Comparison of ENCODE assay signal across 9 mouse cellular contexts in genomic region chr9:15034546-15035273, GRCm38 (mm10). TPM values are rescaled to one million over a fixed set of nuclear protein-coding genes. Genes with fewer than 3 reads are reported as not detected.
A peak's percentile ranks its signal among the peaks of the same experiment; 100 is the strongest.
DNase-seq lines count a peak whose midpoint lies in the region.
"Had no signal": no experiment of that assay in that cellular context is flagged by ENCODE, and none has a peak within 500 bp of the region (broad histone marks: within the 10 kb centered on the region; RNA-seq: fewer than 3 reads in every experiment).

No protein-coding gene starts in this region.

- DNase-seq in adrenal gland, adult (ENCODE audit: inconsistent age in 2 of 2, low spot score in 1 of 2) = peak; percentile 33 to 68
- no peak for DNase-seq in adrenal gland, adult 8-10 months
- DNase-seq in CD4-positive helper T cell, adult 2 months (ENCODE audit: low read depth, low spot score) = peak; percentile 52
- DNase-seq in heart, postnatal 14 days = peak; percentile 44 to 47
- DNase-seq in lung, postnatal 36 days = peak; percentile 69
- no peak for DNase-seq in embryo, embryonic 9.5 days (ENCODE audit: extremely low spot score)
- DNase-seq in right cerebral cortex, postnatal 25 days = no peak
- DNase-seq in frontal cortex, postnatal 10 days (ENCODE audit: low spot score in 2 of 2) = no peak
- DNase-seq: right cerebral cortex, adult 18-20 months had no signal

- intact Hi-C loops in heart, postnatal 14 days (cut with DNase I) = loop anchor here (5.0 kb wide), 1 partner anchor 73 kb away; no protein-coding TSS in a partner anchor

RNA-seq across cellular contexts. Expression of gene Panx1, which starts 10.6 kb away (rescaled TPM):
- total RNA-seq in adrenal gland, adult 8-10 months (2022) = 10 to 100 TPM in 2 of 4 experiments, 1 to 10 TPM in 2; 6.7 to 11.5 (median 9.9) TPM
- 1 to 10 TPM; 6.2 to 6.4 TPM for total RNA-seq in heart, postnatal 14 days (2021)

Comparison
In these comparisons a context has a peak if more than half of its experiments do, and no peak if none do; other contexts are left out.
1. DNase-seq: peak in adrenal gland, adult (2 of 2), CD4-positive helper T cell, adult 2 months (single experiment), heart, postnatal 14 days (2 of 2) and lung, postnatal 36 days (single experiment); none in adrenal gland, adult 8-10 months (single experiment), embryo, embryonic 9.5 days (single experiment), right cerebral cortex, postnatal 25 days (single experiment) and frontal cortex, postnatal 10 days (0 of 2).